Mouse (Mus musculus): ENCODE measurements around the gene Skint8. TPM values are rescaled to one million over a fixed set of nuclear protein-coding genes. Genes with fewer than 3 reads are reported as not detected.
"Not testable (repeated sequence)": the region's sequence is repeated elsewhere in the genome, so short reads cannot be mapped to it uniquely, and the experiment has no call there.

Gene Skint8
- polyA plus RNA-seq, 1 experiment = not detected

DNA sequence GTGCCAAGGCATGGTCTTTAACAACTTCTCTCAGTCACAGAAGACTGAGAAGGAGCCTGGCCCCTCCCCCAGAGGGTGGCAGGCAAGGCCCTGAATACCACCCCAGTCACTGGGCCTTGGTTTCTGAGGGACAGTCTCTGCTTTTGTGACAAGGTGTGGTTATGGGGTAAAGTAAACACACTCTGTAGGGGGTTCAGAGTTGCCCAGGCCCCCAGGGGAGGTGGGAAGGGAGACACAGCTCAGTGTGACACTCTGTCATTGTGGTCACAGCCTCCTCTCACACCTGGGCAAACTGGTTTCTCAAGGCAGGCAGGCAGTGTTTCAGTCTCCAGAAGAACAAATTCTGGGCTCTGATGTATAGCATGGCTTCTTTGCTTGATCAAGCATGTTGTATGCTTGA lies 16.4 kb upstream of the Skint8 start, which contains the start of gene Slc5a9:
TSS of gene Slc5a9 (minus strand) at position 144 of the 400 bp plus-strand sequence.
- TF ChIP-seq POLR2A (IDR thresholded peaks at IDR 0.05; ENCODE audit: borderline replicate concordance, low read depth, low read length) (no peak), CTCF (IDR thresholded peaks at IDR 0.05; ENCODE audit: low read depth, low read length) (no peak)
- no peak within 1 kb of the TSS for H3K4me3 ChIP-seq (ENCODE audit: insufficient read depth, low read length)
- no peaks in the 10 kb centered on the region for H3K4me1 ChIP-seq (ENCODE audit: control insufficient read depth, insufficient read depth, low read length)
- no peak within 1 kb of the TSS for H3K27ac ChIP-seq (ENCODE audit: insufficient read depth, low read depth, low read length)

- Histone ChIP-seq H3K4me1 (ENCODE audit: control insufficient read depth, insufficient read depth, low read length) (no peaks in the 10 kb centered on the region), H3K4me3 (ENCODE audit: insufficient read depth, low read length) (no peak overlapping the region), H3K27ac (ENCODE audit: insufficient read depth, low read depth, low read length) (no peak overlapping the region)
- TF ChIP-seq POLR2A (IDR thresholded peaks at IDR 0.05; ENCODE audit: borderline replicate concordance, low read depth, low read length) (no peak), CTCF (IDR thresholded peaks at IDR 0.05; ENCODE audit: low read depth, low read length) (no peak)
Observed at GRCm38 (mm10) chr4:111907926-111908325, 11.3 kb upstream of the Skint8 start.

DNA sequence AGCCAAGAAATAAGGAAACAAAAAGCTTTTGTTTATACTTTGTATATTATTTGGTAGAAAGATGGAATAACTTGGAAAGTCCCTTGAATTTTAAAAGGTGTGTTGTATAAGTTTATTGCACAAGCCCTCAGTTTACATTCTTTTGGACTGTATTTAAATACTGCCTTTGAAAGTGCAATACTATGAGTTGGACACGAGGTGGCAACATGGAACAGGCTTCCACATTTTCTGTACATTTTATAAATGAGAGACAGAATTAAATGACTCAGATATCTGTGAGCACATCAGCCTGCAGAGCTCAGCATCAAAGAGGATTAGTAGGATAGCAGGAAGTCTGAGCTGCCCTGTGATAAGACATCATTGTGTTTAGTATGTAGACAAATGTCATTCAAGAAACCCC lies 42.1 kb downstream of the Skint8 start:
- no peak overlapping the region for H3K4me3 ChIP-seq (ENCODE audit: insufficient read depth, low read length)
- no peaks in the 10 kb centered on the region for H3K4me1 ChIP-seq (ENCODE audit: control insufficient read depth, insufficient read depth, low read length)
- TF ChIP-seq CTCF (IDR thresholded peaks at IDR 0.05; ENCODE audit: low read depth, low read length) (no peak), POLR2A (IDR thresholded peaks at IDR 0.05; ENCODE audit: borderline replicate concordance, low read depth, low read length) (no peak)
- no peak overlapping the region for H3K27ac ChIP-seq (ENCODE audit: insufficient read depth, low read depth, low read length)

DNA sequence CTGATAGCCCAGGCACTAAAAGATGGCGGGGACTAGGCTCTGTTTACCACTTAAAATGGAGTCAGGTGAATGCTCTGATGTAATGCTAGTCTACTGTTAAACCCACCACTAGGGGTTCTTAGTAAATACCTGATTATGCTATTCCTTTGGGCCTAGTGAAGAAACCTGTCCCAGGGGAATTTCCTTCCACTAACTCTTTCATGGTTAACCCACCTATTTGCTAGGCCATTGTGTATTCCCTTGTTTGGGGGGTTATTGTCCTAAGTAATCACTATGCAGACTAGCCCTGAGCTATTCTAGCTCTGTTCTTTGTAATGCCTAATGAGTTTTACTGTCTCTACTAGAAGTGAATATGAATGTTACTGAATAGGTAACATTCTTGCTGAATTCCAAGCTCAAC lies 44.0 kb downstream of the Skint8 start:
- not testable (repeated sequence) for H3K27ac ChIP-seq (ENCODE audit: insufficient read depth, low read depth, low read length); H3K4me3 ChIP-seq (ENCODE audit: insufficient read depth, low read length); H3K4me1 ChIP-seq (ENCODE audit: control insufficient read depth, insufficient read depth, low read length)

DNA sequence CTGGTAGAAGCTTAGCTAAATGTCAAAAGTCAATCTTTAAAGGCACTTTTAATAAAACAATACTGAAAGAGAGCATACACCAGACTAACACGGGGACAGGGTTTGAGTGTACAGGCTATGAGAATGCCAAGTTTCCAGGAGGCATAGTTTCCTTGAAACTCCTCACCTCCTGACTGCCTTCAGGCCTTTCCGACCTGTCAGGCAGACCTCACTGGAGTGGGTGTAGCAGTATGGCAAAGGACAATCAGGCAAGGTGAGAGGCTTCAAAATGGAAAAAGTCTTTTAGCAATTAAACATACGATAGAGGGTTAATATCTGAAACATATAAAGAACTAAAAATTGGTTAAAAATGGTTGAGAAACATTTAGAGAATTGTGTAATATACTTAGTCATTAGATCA lies 44.5 kb downstream of the Skint8 start:
- no peak for TF ChIP-seq CTCF (IDR thresholded peaks at IDR 0.05; ENCODE audit: low read depth, low read length)
- Histone ChIP-seq H3K27ac (ENCODE audit: insufficient read depth, low read depth, low read length) (no peak overlapping the region), H3K4me3 (ENCODE audit: insufficient read depth, low read length) (no peak overlapping the region), H3K4me1 (ENCODE audit: control insufficient read depth, insufficient read depth, low read length) (no peaks in the 10 kb centered on the region)

DNA sequence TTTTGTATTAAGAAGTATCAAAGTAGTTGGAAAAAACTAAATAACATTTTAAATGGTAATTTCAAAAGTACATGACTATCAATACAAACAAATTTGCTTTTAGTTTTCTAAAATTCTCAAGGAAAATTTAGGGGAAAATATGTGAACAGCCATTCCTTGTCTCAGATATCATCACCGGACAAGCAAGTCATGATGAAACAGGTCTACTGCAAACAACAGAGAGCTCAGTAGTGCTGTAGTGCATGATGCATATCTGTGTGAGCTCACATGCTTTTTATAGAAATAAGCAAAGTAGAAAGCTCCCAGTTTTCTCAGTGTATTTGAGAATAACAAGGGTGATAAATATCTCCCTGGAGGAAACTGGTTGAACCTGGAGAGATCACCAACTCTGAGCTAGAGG lies 53.4 kb downstream of the Skint8 start, which contains the start of gene Skint7:
TSS of gene Skint7 (plus strand) at position 301 of the 400 bp plus-strand sequence.
- Histone ChIP-seq H3K4me3 (ENCODE audit: insufficient read depth, low read length) (no peak within 1 kb of the TSS), H3K27ac (ENCODE audit: insufficient read depth, low read depth, low read length) (no peak within 1 kb of the TSS), H3K4me1 (ENCODE audit: control insufficient read depth, insufficient read depth, low read length) (no peaks in the 10 kb centered on the region)
- no peak for TF ChIP-seq CTCF (IDR thresholded peaks at IDR 0.05; ENCODE audit: low read depth, low read length)
- TF ChIP-seq POLR2A (IDR thresholded peaks at IDR 0.05; ENCODE audit: borderline replicate concordance, low read depth, low read length) = no peak

Other genes starting within 250 kb of the Skint8 start
- gene Spata6, start 199.4 kb upstream of the Skint8 start, polyA plus RNA-seq (2012; ENCODE audit: insufficient read depth, insufficient read length, missing spikeins) = 46.9 and 56.2 TPM in 2 replicates
- not detected in 2 replicates for gene Slc5a9, start 16.5 kb upstream of the Skint8 start, polyA plus RNA-seq (2012; ENCODE audit: insufficient read depth, insufficient read length, missing spikeins)
- gene Skint7, start 53.5 kb downstream of the Skint8 start, polyA plus RNA-seq (2012; ENCODE audit: insufficient read depth, insufficient read length, missing spikeins) = not detected in 2 replicates
- 0.61 TPM in 1 of 2 replicates, not detected in the other for gene Skint1, start 86.9 kb downstream of the Skint8 start, polyA plus RNA-seq (2012; ENCODE audit: insufficient read depth, insufficient read length, missing spikeins)
- not detected in 2 replicates for gene Skint4, start 152.6 kb downstream of the Skint8 start, polyA plus RNA-seq (2012; ENCODE audit: insufficient read depth, insufficient read length, missing spikeins)

All from bone marrow macrophage, adult 2 months (primary cell).